Mouse (Mus musculus): ENCODE data around the gene Ptprd. TPM values are rescaled to one million over a fixed set of nuclear protein-coding genes. Genes with fewer than 3 reads are reported as not detected.

Ptprd gene
- total and polyA plus RNA-seq, 3 experiments, result 0.30 to 0.66 TPM; not detected in 1

DNA sequence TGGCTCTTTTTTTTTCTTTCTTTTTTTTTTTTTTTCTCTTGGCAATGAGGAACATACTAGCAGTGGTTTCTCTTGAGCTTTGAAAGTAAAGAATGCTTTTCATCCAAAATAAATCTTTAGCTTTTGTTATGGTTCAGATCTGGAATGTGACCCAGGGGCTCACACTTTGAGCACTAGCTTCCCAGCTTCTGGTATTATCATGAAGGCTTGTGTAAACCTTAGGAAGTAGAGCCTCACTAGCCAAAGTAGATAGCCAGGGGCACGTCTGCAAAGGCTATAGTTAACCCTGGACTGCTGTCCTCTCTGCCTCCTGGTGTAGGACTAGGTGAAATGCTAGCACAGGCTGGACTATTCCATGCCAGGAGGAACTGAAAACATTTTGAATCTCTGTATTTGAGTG lies 1310.1 kb downstream of the Ptprd start:
- no peaks in the 10 kb centered on the region for H3K27me3 ChIP-seq (ENCODE audit: insufficient read depth, low read length)
- H3K36me3 ChIP-seq (replicated peaks), result no peaks in the 10 kb centered on the region
- DNase-seq (ENCODE audit: low spot score) (no peak), ATAC-seq (ENCODE audit: extremely low read depth, insufficient number of reproducible peaks, low FRiP score, poor library complexity, severe bottlenecking) (no peak)
- H3K9me3 ChIP-seq (replicated peaks), result no peaks in the 10 kb centered on the region
- no peaks in the 10 kb centered on the region for H3K4me1 ChIP-seq (ENCODE audit: insufficient read depth, low read depth, low read length)
- no peak overlapping the region for H3K4me3 ChIP-seq (ENCODE audit: low read depth, low read length)
- TF ChIP-seq POLR2AphosphoS5 (IDR thresholded peaks at IDR 0.05; ENCODE audit: insufficient replicate concordance, low read depth, low read length), result no peak

DNA sequence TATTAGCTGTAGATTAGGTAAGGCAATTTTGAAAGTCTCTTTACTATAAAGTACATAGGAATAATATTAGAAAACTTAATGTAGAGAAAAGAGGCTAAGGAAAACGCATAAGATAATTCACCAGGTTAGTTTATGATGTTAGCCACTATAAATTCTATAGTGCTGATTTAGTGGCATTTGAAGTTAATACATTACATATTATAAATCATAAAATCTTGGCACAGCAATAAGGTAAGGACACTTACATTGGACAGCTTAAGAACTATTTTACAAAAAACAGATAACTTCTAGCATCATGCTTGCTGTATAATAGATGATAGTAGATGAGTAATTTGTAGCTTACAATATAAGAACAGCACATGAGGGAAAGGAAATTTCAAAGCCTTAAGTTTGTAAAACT lies 1322.1 kb downstream of the Ptprd start:
- Histone ChIP-seq H3K4me1 (ENCODE audit: insufficient read depth, low read depth, low read length) (no peaks in the 10 kb centered on the region), H3K36me3 (replicated peaks) (no peaks in the 10 kb centered on the region), H3K9me3 (replicated peaks) (no peaks in the 10 kb centered on the region), H3K27me3 (ENCODE audit: insufficient read depth, low read length) (no peaks in the 10 kb centered on the region), H3K4me3 (ENCODE audit: low read depth, low read length) (no peak overlapping the region)
- ATAC-seq (ENCODE audit: extremely low read depth, insufficient number of reproducible peaks, low FRiP score, poor library complexity, severe bottlenecking) (no peak), DNase-seq (ENCODE audit: low spot score) (no peak)
- TF ChIP-seq POLR2AphosphoS5 (IDR thresholded peaks at IDR 0.05; ENCODE audit: insufficient replicate concordance, low read depth, low read length) (no peak), TAL1 (conservative IDR thresholded peaks at IDR 0.05; ENCODE audit: low read depth, low read length) (no peak), GATA2 (IDR thresholded peaks at IDR 0.05; ENCODE audit: borderline replicate concordance, low read depth, low read length) (no peak), CTCF (IDR thresholded peaks at IDR 0.05; ENCODE audit: low read depth, low read length) (no peak), GATA1 (IDR thresholded peaks at IDR 0.05; ENCODE audit: borderline replicate concordance, low read length) (no peak)

DNA sequence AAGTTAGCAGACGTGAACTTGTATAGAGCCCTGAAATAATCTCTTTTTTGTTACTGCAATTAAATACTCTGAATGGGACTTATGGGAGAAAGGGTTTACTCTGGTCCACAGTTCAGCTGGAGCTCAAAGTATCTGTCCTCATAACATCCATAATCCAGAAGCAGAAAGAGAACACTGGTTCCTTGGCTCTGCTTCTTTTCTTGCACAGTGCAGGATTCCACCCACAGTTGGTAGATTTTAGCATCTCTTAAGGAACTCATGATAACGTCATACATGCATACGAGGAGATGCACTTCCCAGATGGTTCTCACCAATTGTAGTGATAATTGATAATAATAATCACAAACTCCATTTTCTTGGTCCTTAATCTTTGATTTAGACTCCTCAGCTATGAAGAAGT lies 1330.2 kb downstream of the Ptprd start:
- no peaks in the 10 kb centered on the region for H3K9me3 ChIP-seq (replicated peaks)
- TF ChIP-seq GATA1 (IDR thresholded peaks at IDR 0.05; ENCODE audit: borderline replicate concordance, low read length), result no peak
- H3K4me3 ChIP-seq (ENCODE audit: low read depth, low read length), result no peak overlapping the region
- H3K27me3 ChIP-seq (ENCODE audit: insufficient read depth, low read length), result no peaks in the 10 kb centered on the region
- H3K4me1 ChIP-seq (ENCODE audit: insufficient read depth, low read depth, low read length), result no peaks in the 10 kb centered on the region
- ATAC-seq (ENCODE audit: extremely low read depth, insufficient number of reproducible peaks, low FRiP score, poor library complexity, severe bottlenecking) (no peak), DNase-seq (ENCODE audit: low spot score) (no peak)
- H3K36me3 ChIP-seq (replicated peaks), result no peaks in the 10 kb centered on the region

DNA sequence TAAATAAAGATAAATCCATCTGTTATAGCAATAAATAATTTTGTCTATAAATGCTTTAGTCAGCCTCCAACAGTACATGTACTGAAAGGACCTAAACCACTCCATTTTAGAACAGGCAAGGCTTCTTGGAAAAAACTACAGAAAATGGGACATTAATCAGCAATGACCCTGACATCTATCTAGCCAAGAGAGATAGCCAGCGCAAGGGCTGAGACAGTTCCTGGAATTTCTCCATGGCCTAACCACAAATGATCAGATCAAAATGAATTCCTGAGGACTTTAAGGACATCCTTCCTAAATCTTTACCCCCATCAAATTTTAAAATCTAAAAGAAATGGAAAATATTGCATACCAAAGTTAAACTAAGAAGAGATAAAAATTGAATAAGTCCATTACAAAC lies 1340.8 kb downstream of the Ptprd start:
- H3K4me1 ChIP-seq (ENCODE audit: insufficient read depth, low read depth, low read length), result no peaks in the 10 kb centered on the region
- no peak for DNase-seq (ENCODE audit: low spot score)
- no peak for ATAC-seq (ENCODE audit: extremely low read depth, insufficient number of reproducible peaks, low FRiP score, poor library complexity, severe bottlenecking)
- H3K27me3 ChIP-seq (ENCODE audit: insufficient read depth, low read length), result no peaks in the 10 kb centered on the region
- H3K36me3 ChIP-seq (replicated peaks), result no peaks in the 10 kb centered on the region
- H3K4me3 ChIP-seq (ENCODE audit: low read depth, low read length), result no peak overlapping the region
- TF ChIP-seq CTCF (IDR thresholded peaks at IDR 0.05; ENCODE audit: low read depth, low read length) (no peak), TAL1 (conservative IDR thresholded peaks at IDR 0.05; ENCODE audit: low read depth, low read length) (no peak), GATA1 (IDR thresholded peaks at IDR 0.05; ENCODE audit: borderline replicate concordance, low read length) (no peak), POLR2AphosphoS5 (IDR thresholded peaks at IDR 0.05; ENCODE audit: insufficient replicate concordance, low read depth, low read length) (no peak), GATA2 (IDR thresholded peaks at IDR 0.05; ENCODE audit: borderline replicate concordance, low read depth, low read length) (no peak)
- H3K9me3 ChIP-seq (replicated peaks), result no peaks in the 10 kb centered on the region

DNA sequence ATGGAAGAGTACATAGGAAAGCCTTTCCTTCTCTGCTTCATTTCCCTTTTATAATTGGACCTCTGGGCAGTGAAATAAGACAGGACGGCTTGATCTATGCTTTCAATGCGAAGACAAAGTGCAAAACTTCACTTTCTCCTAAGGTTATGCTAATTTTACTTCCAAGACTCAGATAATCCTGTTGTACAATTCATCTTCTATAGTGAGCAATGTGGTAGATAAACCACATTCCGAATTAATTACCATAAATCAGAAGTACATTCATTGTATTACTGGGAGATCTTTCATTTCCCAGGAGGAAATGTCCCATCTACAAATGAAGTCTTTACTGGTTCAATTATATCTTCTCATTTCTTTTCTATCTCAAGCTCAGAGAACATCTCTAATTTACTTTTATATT lies 1346.2 kb downstream of the Ptprd start:
- Histone ChIP-seq H3K4me1 (ENCODE audit: insufficient read depth, low read depth, low read length) (no peaks in the 10 kb centered on the region), H3K9me3 (replicated peaks) (no peaks in the 10 kb centered on the region), H3K4me3 (ENCODE audit: low read depth, low read length) (no peak overlapping the region), H3K27me3 (ENCODE audit: insufficient read depth, low read length) (no peaks in the 10 kb centered on the region), H3K36me3 (replicated peaks) (no peaks in the 10 kb centered on the region)
- TF ChIP-seq CTCF (IDR thresholded peaks at IDR 0.05; ENCODE audit: low read depth, low read length) (no peak), TAL1 (conservative IDR thresholded peaks at IDR 0.05; ENCODE audit: low read depth, low read length) (no peak), POLR2AphosphoS5 (IDR thresholded peaks at IDR 0.05; ENCODE audit: insufficient replicate concordance, low read depth, low read length) (no peak), GATA2 (IDR thresholded peaks at IDR 0.05; ENCODE audit: borderline replicate concordance, low read depth, low read length) (no peak), GATA1 (IDR thresholded peaks at IDR 0.05; ENCODE audit: borderline replicate concordance, low read length) (no peak)
- ATAC-seq (ENCODE audit: extremely low read depth, insufficient number of reproducible peaks, low FRiP score, poor library complexity, severe bottlenecking) (no peak), DNase-seq (ENCODE audit: low spot score) (no peak)

DNA sequence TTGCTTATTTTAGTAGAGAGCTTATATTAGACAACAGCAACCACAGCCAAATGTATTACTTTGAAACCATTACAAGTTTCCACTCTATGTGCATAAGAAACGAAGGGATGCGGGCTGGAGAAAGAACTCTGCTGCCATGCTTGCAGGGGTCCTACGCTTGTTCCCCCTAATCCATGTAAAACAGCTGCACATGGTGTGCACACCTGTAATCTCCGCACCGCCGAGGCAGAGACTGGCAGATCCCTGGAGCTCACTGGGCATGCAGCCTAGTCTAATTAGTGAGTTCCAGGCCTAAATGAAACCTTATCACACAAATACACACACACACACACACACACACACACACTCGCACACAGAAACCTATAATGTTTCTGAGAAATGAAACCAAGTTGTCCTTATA lies 1365.5 kb downstream of the Ptprd start:
- Histone ChIP-seq H3K36me3 (replicated peaks) (no peaks in the 10 kb centered on the region), H3K9me3 (replicated peaks) (no peaks in the 10 kb centered on the region), H3K27me3 (ENCODE audit: insufficient read depth, low read length) (no peaks in the 10 kb centered on the region), H3K4me1 (ENCODE audit: insufficient read depth, low read depth, low read length) (no peaks in the 10 kb centered on the region), H3K4me3 (ENCODE audit: low read depth, low read length) (no peak overlapping the region)
- no peak for DNase-seq (ENCODE audit: low spot score)
- no peak for ATAC-seq (ENCODE audit: extremely low read depth, insufficient number of reproducible peaks, low FRiP score, poor library complexity, severe bottlenecking)
- TF ChIP-seq GATA1 (IDR thresholded peaks at IDR 0.05; ENCODE audit: borderline replicate concordance, low read length) (no peak), POLR2AphosphoS5 (IDR thresholded peaks at IDR 0.05; ENCODE audit: insufficient replicate concordance, low read depth, low read length) (no peak), TAL1 (conservative IDR thresholded peaks at IDR 0.05; ENCODE audit: low read depth, low read length) (no peak), CTCF (IDR thresholded peaks at IDR 0.05; ENCODE audit: low read depth, low read length) (no peak), GATA2 (IDR thresholded peaks at IDR 0.05; ENCODE audit: borderline replicate concordance, low read depth, low read length) (no peak)

DNA sequence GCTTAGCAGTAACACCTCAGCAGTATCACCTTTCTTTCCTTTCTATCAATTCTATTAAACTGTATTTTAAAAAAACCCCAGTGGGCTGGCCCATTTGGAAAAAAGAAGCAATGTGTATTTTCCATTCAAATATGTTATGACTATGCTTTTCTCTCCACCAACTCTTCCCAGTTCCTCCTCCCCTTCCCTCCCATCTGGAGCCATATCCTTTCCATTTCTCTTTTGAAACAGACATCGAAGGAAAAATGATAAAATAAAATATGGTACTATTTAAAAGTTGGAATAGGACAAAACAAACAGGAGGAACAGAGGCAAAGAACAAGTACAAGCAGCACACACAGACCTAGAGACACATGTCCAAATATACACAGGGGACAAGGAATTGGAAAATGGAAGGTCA lies 1372.7 kb downstream of the Ptprd start:
- Histone ChIP-seq H3K9me3 (replicated peaks) (no peaks in the 10 kb centered on the region; the same call in 1 of the 2 replicates), H3K27me3 (ENCODE audit: insufficient read depth, low read length) (no peaks in the 10 kb centered on the region), H3K4me1 (ENCODE audit: insufficient read depth, low read depth, low read length) (no peaks in the 10 kb centered on the region), H3K36me3 (replicated peaks) (no peaks in the 10 kb centered on the region), H3K4me3 (ENCODE audit: low read depth, low read length) (no peak overlapping the region)
- DNase-seq (ENCODE audit: low spot score) (no peak), ATAC-seq (ENCODE audit: extremely low read depth, insufficient number of reproducible peaks, low FRiP score, poor library complexity, severe bottlenecking) (no peak)
- TF ChIP-seq CTCF (IDR thresholded peaks at IDR 0.05; ENCODE audit: low read depth, low read length), result no peak
- no peak for TF ChIP-seq GATA2 (IDR thresholded peaks at IDR 0.05; ENCODE audit: borderline replicate concordance, low read depth, low read length)
- TF ChIP-seq TAL1 (conservative IDR thresholded peaks at IDR 0.05; ENCODE audit: low read depth, low read length), result no peak
- no peak for TF ChIP-seq GATA1 (IDR thresholded peaks at IDR 0.05; ENCODE audit: borderline replicate concordance, low read length)
- no peak for TF ChIP-seq POLR2AphosphoS5 (IDR thresholded peaks at IDR 0.05; ENCODE audit: insufficient replicate concordance, low read depth, low read length)

Data from G1E (cell line).